In the genomic region with DNA sequence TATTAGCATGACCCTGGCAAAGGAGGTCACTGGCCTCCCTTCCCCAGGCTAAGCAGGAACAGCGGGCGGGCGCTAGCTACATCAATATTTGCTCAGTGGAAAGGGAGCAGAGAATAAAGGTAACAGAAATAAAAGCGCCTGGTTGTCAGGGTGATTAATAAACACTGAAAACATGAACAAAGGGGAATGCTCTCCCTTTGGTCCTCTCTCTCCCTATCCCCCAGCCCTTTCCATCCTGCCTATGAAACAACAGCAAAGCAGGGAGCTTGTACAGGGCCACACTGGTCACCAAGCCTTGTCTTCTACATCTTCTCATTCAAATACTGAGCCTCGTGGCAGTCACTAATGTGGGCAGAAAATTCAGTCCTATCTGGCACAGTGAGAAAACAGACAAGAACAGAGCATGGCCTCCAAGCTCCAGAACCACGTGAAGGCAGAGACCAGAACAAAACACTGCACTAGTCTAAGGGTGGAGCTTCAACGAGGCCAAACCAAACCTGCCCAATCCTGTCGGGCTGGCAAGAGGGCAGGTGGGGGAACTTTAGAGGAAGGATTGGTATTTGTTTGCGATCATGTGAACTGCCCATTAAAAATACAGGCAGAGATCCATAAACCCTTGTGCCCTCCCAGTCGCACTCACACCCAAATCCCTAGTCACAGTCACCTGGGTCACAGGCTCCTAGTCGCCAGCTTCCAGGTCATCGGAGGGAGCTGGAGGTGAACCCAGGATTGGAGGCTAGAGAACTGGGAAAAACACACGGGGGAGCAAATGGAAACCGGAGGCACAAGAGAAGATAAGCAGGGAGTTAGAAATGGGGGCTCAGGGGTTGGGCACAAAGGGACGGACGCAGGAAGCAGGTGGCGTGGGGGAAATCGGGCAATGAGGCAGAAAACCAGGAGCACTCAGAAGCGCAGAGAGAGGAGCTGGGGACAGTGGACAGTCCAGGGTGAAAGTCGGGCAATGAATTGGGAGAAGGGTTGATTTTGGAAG, we compare ENCODE assay signal across 8 mouse cellular contexts. TPM values are rescaled to one million over a fixed set of nuclear protein-coding genes. Genes with fewer than 3 reads are reported as not detected.
DNase-seq lines count a peak whose midpoint lies in the region; ATAC-seq and TF ChIP-seq lines count a peak whose summit lies in the region.

No protein-coding gene starts in this region.

- peak; percentile 35; the same call in 1 of the 2 replicates for ATAC-seq in frontal cortex, adult (ENCODE audit: low TSS enrichment)
- ATAC-seq in heart, embryonic 16.5 days (replicated peaks; ENCODE audit: extremely low read depth, insufficient read depth, low FRiP score), result no peak

- no peak for DNase-seq in frontal cortex, postnatal 10 days (ENCODE audit: low spot score in 2 of 2)
- DNase-seq in NIH3T3 (ENCODE audit: low read depth), result peak; percentile 69
- DNase-seq in kidney, postnatal 36 days, result peak; percentile 71 to 85
- peak; percentile 78 for DNase-seq in lung, postnatal 36 days
- peak; percentile 26 to 40 for DNase-seq in right cerebral cortex, adult 2 months (ENCODE audit: low spot score in 2 of 2)

- no peak for TF ChIP-seq POLR2A in cortical plate, adult 2 months (IDR thresholded peaks at IDR 0.05; ENCODE audit: extremely low read depth, insufficient read depth, low read length)

- peak overlapping the region; percentile 92 for H3K4me2 ChIP-seq in heart, embryonic 16.5 days (ENCODE audit: low read depth, low read length)

- H3K9me3 ChIP-seq in heart, embryonic 16.5 days (replicated peaks; ENCODE audit: control insufficient read depth, low read length), result no peaks in the 10 kb centered on the region

- no peaks in the 10 kb centered on the region for H3K27me3 ChIP-seq in heart, embryonic 16.5 days (ENCODE audit: control insufficient read depth, insufficient read depth, low read length)

- peak overlapping the region; percentile 79 for H3K4me3 ChIP-seq in cortical plate, adult 2 months (ENCODE audit: insufficient read depth, low read length)
- H3K4me3 ChIP-seq in heart, embryonic 16.5 days (ENCODE audit: low read length), result peak overlapping the region; percentile 71

- WGBS in heart, embryonic 16.5 days, result 16% methylated on average over 20 of the region's 20 CpGs

- H3K4me1 ChIP-seq in cortical plate, adult 2 months (ENCODE audit: control insufficient read depth, insufficient read depth, low read length), result peaks cover 3% of the 10 kb centered on the region; the same call in 1 of the 2 replicates
- peaks cover 30% of the 10 kb centered on the region for H3K4me1 ChIP-seq in heart, embryonic 16.5 days (ENCODE audit: control insufficient read depth, insufficient read depth, low read length)

- no peak for TF ChIP-seq CTCF in cortical plate, adult 2 months (IDR thresholded peaks at IDR 0.05; ENCODE audit: extremely low read depth, insufficient read depth, low read length)

- peak overlapping the region; percentile 88 for H3K27ac ChIP-seq in cortical plate, adult 2 months (ENCODE audit: insufficient read depth, low read length)
- peak overlapping the region; percentile 91 for H3K27ac ChIP-seq in heart, embryonic 16.5 days (ENCODE audit: low read length)

- H3K9ac ChIP-seq in heart, embryonic 16.5 days (ENCODE audit: low read length), result peak overlapping the region; percentile 88

- no peaks in the 10 kb centered on the region for H3K36me3 ChIP-seq in heart, embryonic 16.5 days (ENCODE audit: control insufficient read depth, insufficient read depth)

RNA-seq across cellular contexts. Expression of a gene that starts 0.9 kb away (rescaled TPM):
- 27.4 and 28.9 TPM in 2 replicates for polyA plus RNA-seq in cortical plate, adult 2 months (2012; rRNA removed)
- 12.1 and 13.7 TPM in 2 replicates for polyA plus RNA-seq in heart, embryonic 16.5 days (2015; fragmentation: Nextera tagmentation; extraction: Ambion mirVana)

RNA-seq across cellular contexts. Expression of a gene that starts 19.2 kb away (rescaled TPM):
- 0.71 and 0.78 TPM in 2 replicates for polyA plus RNA-seq in cortical plate, adult 2 months (2012; rRNA removed)
- 3.9 and 4.1 TPM in 2 replicates for polyA plus RNA-seq in heart, embryonic 16.5 days (2015; fragmentation: Nextera tagmentation; extraction: Ambion mirVana)

RNA-seq across cellular contexts. Expression of a gene that starts 41.9 kb away (rescaled TPM):
- polyA plus RNA-seq in cortical plate, adult 2 months (2012; rRNA removed), result 4.6 and 4.7 TPM in 2 replicates
- polyA plus RNA-seq in heart, embryonic 16.5 days (2015; fragmentation: Nextera tagmentation; extraction: Ambion mirVana), result 14.2 and 17.3 TPM in 2 replicates

Comparison
In these comparisons a context has a peak if more than half of its experiments do, and no peak if none do; other contexts are left out.
1. DNase-seq: peak in NIH3T3 (single experiment), kidney, postnatal 36 days (2 of 2), lung, postnatal 36 days (single experiment) and right cerebral cortex, adult 2 months (2 of 2); none in frontal cortex, postnatal 10 days (0 of 2).